18 mouse cellular contexts compared by ENCODE assay signal in genomic region chr2:23588769-23589168, GRCm38 (mm10). TPM values are rescaled to one million over a fixed set of nuclear protein-coding genes. Genes with fewer than 3 reads are reported as not detected.
DNase-seq lines count a peak whose midpoint lies in the region; ATAC-seq and TF ChIP-seq lines count a peak whose summit lies in the region.
"Had no signal": no experiment of that assay in that cellular context is flagged by ENCODE, and none has a peak within 500 bp of the region (broad histone marks: within the 10 kb centered on the region; RNA-seq: fewer than 3 reads in every experiment).

No protein-coding gene starts in this region.

- H3K27me3 ChIP-seq in liver, adult 2 months (ENCODE audit: control insufficient read depth, insufficient read depth, low read length): no peaks in the 10 kb centered on the region
- no peaks in the 10 kb centered on the region for H3K27me3 ChIP-seq in liver, embryonic 12.5 days (replicated peaks)
- no peaks in the 10 kb centered on the region for H3K27me3 ChIP-seq in CH12.LX (replicated peaks)
- no peaks in the 10 kb centered on the region for H3K27me3 ChIP-seq in midbrain, embryonic 10.5 days (ENCODE audit: low read depth, poor library complexity, severe bottlenecking)
- H3K27me3 ChIP-seq: intestine, embryonic 15.5 days; limb, embryonic 12.5 days had no signal

- WGBS in liver, adult 2 months: 28% methylated on average over 2 of the region's 2 CpGs
- 25% methylated on average over 2 of the region's 2 CpGs for WGBS in liver, embryonic 12.5 days (ENCODE audit: insufficient replicate concordance)
- 42% methylated on average over 2 of the region's 2 CpGs for WGBS in midbrain, embryonic 10.5 days

- H3K36me3 ChIP-seq in liver, adult 2 months (ENCODE audit: control insufficient read depth, insufficient read depth, low read length): no peaks in the 10 kb centered on the region
- no peaks in the 10 kb centered on the region for H3K36me3 ChIP-seq in liver, embryonic 12.5 days
- H3K36me3 ChIP-seq in CH12.LX (replicated peaks in 1 of 2; ENCODE audit: control insufficient read depth in 1 of 2, insufficient read depth in 1 of 2, low read length in 1 of 2): no peaks in the 10 kb centered on the region
- H3K36me3 ChIP-seq in midbrain, embryonic 10.5 days: no peaks in the 10 kb centered on the region
- H3K36me3 ChIP-seq: intestine, embryonic 15.5 days; limb, embryonic 12.5 days had no signal

- no peaks in the 10 kb centered on the region for H3K9me3 ChIP-seq in liver, embryonic 12.5 days (replicated peaks)
- H3K9me3 ChIP-seq in CH12.LX (replicated peaks; ENCODE audit: low read length): no peaks in the 10 kb centered on the region
- H3K9me3 ChIP-seq in midbrain, embryonic 10.5 days (replicated peaks): no peaks in the 10 kb centered on the region
- H3K9me3 ChIP-seq: intestine, embryonic 15.5 days; limb, embryonic 12.5 days had no signal

- H3K4me1 ChIP-seq in liver, adult 2 months (ENCODE audit: control insufficient read depth, insufficient read depth, low read length): no peaks in the 10 kb centered on the region
- H3K4me1 ChIP-seq in liver, embryonic 12.5 days: no peaks in the 10 kb centered on the region
- H3K4me1 ChIP-seq in CH12.LX (ENCODE audit: control insufficient read depth in 1 of 2, insufficient read depth in 2 of 2): no peaks in the 10 kb centered on the region
- no peaks in the 10 kb centered on the region for H3K4me1 ChIP-seq in midbrain, embryonic 10.5 days
- H3K4me1 ChIP-seq: intestine, embryonic 15.5 days; limb, embryonic 12.5 days had no signal

- H3K4me3 ChIP-seq in liver, adult 2 months (ENCODE audit: insufficient read depth, low read depth, low read length): no peak overlapping the region
- no peak overlapping the region for H3K4me3 ChIP-seq in liver, embryonic 12.5 days
- H3K4me3 ChIP-seq in CH12.LX (replicated peaks in 1 of 3; ENCODE audit: low read depth in 2 of 3, low read length in 2 of 3, poor library complexity in 1 of 3): no peak overlapping the region
- H3K4me3 ChIP-seq in midbrain, embryonic 10.5 days: no peak overlapping the region
- H3K4me3 ChIP-seq: erythroblast, embryonic 14.5 days; intestine, embryonic 15.5 days; limb, embryonic 12.5 days had no signal

- no peak for TF ChIP-seq EP300 in CH12.LX (IDR thresholded peaks at IDR 0.05; ENCODE audit: low read length)

- no peak overlapping the region for H3K9ac ChIP-seq in liver, adult 2 months (ENCODE audit: low read depth, low read length)
- no peak overlapping the region for H3K9ac ChIP-seq in liver, embryonic 12.5 days
- H3K9ac ChIP-seq in CH12.LX (ENCODE audit: insufficient read depth, low read depth): no peak overlapping the region
- H3K9ac ChIP-seq: intestine, embryonic 15.5 days; limb, embryonic 12.5 days; lung, embryonic 14.5 days had no signal

- no peaks in the 10 kb centered on the region for H3K79me2 ChIP-seq in liver, adult 2 months (ENCODE audit: control insufficient read depth, insufficient read depth, low read length)
- H3K79me2 ChIP-seq in CH12.LX (replicated peaks; ENCODE audit: control insufficient read depth, extremely low read depth, insufficient read depth, poor library complexity, severe bottlenecking): no peaks in the 10 kb centered on the region

- no peak overlapping the region for H3K4me2 ChIP-seq in liver, embryonic 12.5 days
- no peak overlapping the region for H3K4me2 ChIP-seq in CH12.LX (ENCODE audit: insufficient read depth, low read depth, poor library complexity, severe bottlenecking)
- H3K4me2 ChIP-seq: intestine, embryonic 15.5 days; limb, embryonic 12.5 days; lung, embryonic 14.5 days had no signal

- in situ Hi-C loops in CH12.LX (cut with MboI; ENCODE audit: low pct_ligation_motif_present, low pct_unique_long_range_greater_than_20kb, low sequenced_read_pairs): loop anchor here (25.0 kb wide), 1 partner anchor 599 kb away; the partner anchor contains the start of gene Il1f9

- H3K27ac ChIP-seq in liver, adult 2 months (replicated peaks; ENCODE audit: insufficient read depth, low read depth, low read length): no peak overlapping the region
- H3K27ac ChIP-seq in liver, embryonic 12.5 days: no peak overlapping the region
- no peak overlapping the region for H3K27ac ChIP-seq in CH12.LX (ENCODE audit: insufficient read depth, low read depth)
- no peak overlapping the region for H3K27ac ChIP-seq in midbrain, embryonic 10.5 days (replicated peaks)
- H3K27ac ChIP-seq: intestine, embryonic 15.5 days; limb, embryonic 12.5 days had no signal

- no peak for TF ChIP-seq CTCF in liver, adult 2 months (IDR thresholded peaks at IDR 0.05; ENCODE audit: low read depth, low read length)
- peak in 1 of 2 experiments; percentile 47; a peak in 2 of 4 replicates for TF ChIP-seq CTCF in CH12.LX (conservative IDR thresholded peaks at IDR 0.05 in 1 of 2, IDR thresholded peaks at IDR 0.05 in 1 of 2; ENCODE audit: low read depth in 2 of 2, low read length in 2 of 2)

- peak; percentile 48 for TF ChIP-seq RAD21 in CH12.LX (IDR thresholded peaks at IDR 0.05; ENCODE audit: low read depth, low read length)

- peak; percentile 19 for DNase-seq in liver, adult 2 months (ENCODE audit: extremely low read depth, low read depth, low spot score)
- peak; percentile 4 for DNase-seq in CH12.LX (ENCODE audit: extremely low read depth)
- peak; percentile 36 for DNase-seq in NIH3T3 (ENCODE audit: low read depth)
- no peak for DNase-seq in spleen, postnatal 14 days (ENCODE audit: low spot score in 2 of 2)
- no peak for DNase-seq in midbrain, embryonic 10.5 days (ENCODE audit: low spot score)
- DNase-seq: adrenal gland, postnatal 25 days; cerebellum, adult 18-20 months; cerebellum, postnatal 36 days; kidney, postnatal 10 days; lung, embryonic 14.5 days; right cerebral cortex, postnatal 25 days; thymus, postnatal 14 days had no signal

- no peak for TF ChIP-seq POLR2A in liver, adult 2 months (IDR thresholded peaks at IDR 0.05; ENCODE audit: extremely low read depth, insufficient read depth, low read length)
- no peak for TF ChIP-seq POLR2A in CH12.LX (IDR thresholded peaks at IDR 0.05; ENCODE audit: low read depth, low read length)

- no peak for ATAC-seq in liver, embryonic 12.5 days
- peak; percentile 75 for ATAC-seq in megakaryocyte progenitor cell, adult 5-6 weeks (replicated peaks; ENCODE audit: poor library complexity)
- ATAC-seq: forebrain, embryonic 14.5 days; intestine, embryonic 15.5 days had no signal

- dilution Hi-C loops in CH12.LX (cut with MboI; ENCODE audit: extremely low pct_ligation_motif_present, extremely low pct_unique_long_range_greater_than_20kb, low sequenced_read_pairs): no loop called here

TF ChIP-seq in CH12.LX, 34 proteins besides CTCF, POLR2A, EP300 and RAD21:
- TF ChIP-seq UBTF (IDR thresholded peaks at IDR 0.05; ENCODE audit: low read depth, low read length) (no peak), SMC3 (IDR thresholded peaks at IDR 0.05; ENCODE audit: low read depth, low read length) (peak; percentile 40)
TF ChIP-seq in CH12.LX: peak in this region for 1.

RNA-seq across cellular contexts. Expression of gene Spopl, which starts 16.9 kb away (rescaled TPM):
- total RNA-seq in liver, adult 2 months (2014; rRNA removed): 10.2 and 10.6 TPM in 2 replicates
- polyA plus RNA-seq in liver, adult 2 months (2012; rRNA removed): 1.7 and 1.9 TPM in 2 replicates
- 11.6 and 13.1 TPM in 2 replicates for polyA plus RNA-seq in liver, embryonic 12.5 days (2016; fragmentation: Nextera tagmentation; extraction: Ambion mirVana)
- total RNA-seq in CH12.LX (2012; rRNA removed) (9.4 and 12.2 TPM in 2 replicates), CH12.LX (2014; rRNA removed) (10.4 and 11.0 TPM in 2 replicates)
- 5.2 and 5.9 TPM in 2 replicates for polyA plus RNA-seq in CH12.LX (2012; ENCODE audit: insufficient read length, low read depth)
- 13.1 and 22.7 TPM in 2 replicates for total RNA-seq in megakaryocyte progenitor cell, adult 5-6 weeks (2015)
- total RNA-seq in megakaryocyte progenitor cell, adult 5-6 weeks (2017): 23.6 and 26.4 TPM in 2 replicates
- polyA plus RNA-seq in midbrain, embryonic 10.5 days (2016; fragmentation: Nextera tagmentation; extraction: Ambion mirVana): 7.3 and 9.9 TPM in 2 replicates

Comparison
In these comparisons a context has a peak if more than half of its experiments do, and no peak if none do; other contexts are left out.
1. DNase-seq: peak in liver, adult 2 months (single experiment), CH12.LX (single experiment) and NIH3T3 (single experiment); none in spleen, postnatal 14 days (0 of 2) and midbrain, embryonic 10.5 days (single experiment).